Mouse (Mus musculus) adipocyte (in vitro differentiated cells): Measurements from ENCODE around the gene Pcmtd2.
"Not testable (repeated sequence)": the region's sequence is repeated elsewhere in the genome, so short reads cannot be mapped to it uniquely, and the experiment has no call there.

Source experiments
- DNase-seq: peaks from one replicate; pipeline ENCODE4 v3.0.0-alpha.2; 2016; ENCODE audit warnings: low spot score

The Pcmtd2 gene

GRCm38 (mm10) chr2:181837372-181838292 is at the start of gene Pcmtd2:
Gene Pcmtd2, plus strand, starts transcription at chr2:181837854.
- peak; percentile 95 for DNase-seq

- no peak for DNase-seq
Observed at GRCm38 (mm10) chr2:181789396-181789795, 48.3 kb upstream of the Pcmtd2 start.

GRCm38 (mm10) chr2:181793186-181793585 is 44.5 kb upstream of the Pcmtd2 start:
- not testable (repeated sequence) for DNase-seq

GRCm38 (mm10) chr2:181795641-181796130 is 42.0 kb upstream of the Pcmtd2 start:
- no peak for DNase-seq

- DNase-seq: no peak
Observed at GRCm38 (mm10) chr2:181797672-181798071, 40.0 kb upstream of the Pcmtd2 start.

- DNase-seq: no peak
Observed at GRCm38 (mm10) chr2:181829032-181829650, 8.5 kb upstream of the Pcmtd2 start.

- peak; percentile 35 for DNase-seq
Observed at GRCm38 (mm10) chr2:181832745-181833144, 4.9 kb upstream of the Pcmtd2 start.

GRCm38 (mm10) chr2:181838293-181838680 is 633 bp downstream of the Pcmtd2 start:
- peak; percentile 55 for DNase-seq

GRCm38 (mm10) chr2:181845709-181846394 is 8.2 kb downstream of the Pcmtd2 start:
- no peak for DNase-seq

- peak; percentile 98 for DNase-seq
Observed at GRCm38 (mm10) chr2:181863791-181864535, 26.3 kb downstream of the Pcmtd2 start, which contains the start of gene Polr3k. Gene Polr3k, plus strand, starts transcription at chr2:181864337.

- DNase-seq: no peak
Observed at GRCm38 (mm10) chr2:181864536-181864860, 26.8 kb downstream of the Pcmtd2 start.

GRCm38 (mm10) chr2:181866931-181867330 is 29.3 kb downstream of the Pcmtd2 start:
- DNase-seq: peak; percentile 81

- no peak for DNase-seq
Observed at GRCm38 (mm10) chr2:181871039-181871438, 33.4 kb downstream of the Pcmtd2 start.

- DNase-seq: no peak
Observed at GRCm38 (mm10) chr2:181878903-181879302, 41.2 kb downstream of the Pcmtd2 start.

GRCm38 (mm10) chr2:181883022-181883749 is 45.5 kb downstream of the Pcmtd2 start:
- DNase-seq: no peak
